Mouse (Mus musculus): Measurements from ENCODE around the gene Sptbn2. TPM values are rescaled to one million over a fixed set of nuclear protein-coding genes. Genes with fewer than 3 reads are reported as not detected.

Sptbn2 gene
- total RNA-seq, 2 experiments from 2014 or later, result 505 to 509 TPM

DNA sequence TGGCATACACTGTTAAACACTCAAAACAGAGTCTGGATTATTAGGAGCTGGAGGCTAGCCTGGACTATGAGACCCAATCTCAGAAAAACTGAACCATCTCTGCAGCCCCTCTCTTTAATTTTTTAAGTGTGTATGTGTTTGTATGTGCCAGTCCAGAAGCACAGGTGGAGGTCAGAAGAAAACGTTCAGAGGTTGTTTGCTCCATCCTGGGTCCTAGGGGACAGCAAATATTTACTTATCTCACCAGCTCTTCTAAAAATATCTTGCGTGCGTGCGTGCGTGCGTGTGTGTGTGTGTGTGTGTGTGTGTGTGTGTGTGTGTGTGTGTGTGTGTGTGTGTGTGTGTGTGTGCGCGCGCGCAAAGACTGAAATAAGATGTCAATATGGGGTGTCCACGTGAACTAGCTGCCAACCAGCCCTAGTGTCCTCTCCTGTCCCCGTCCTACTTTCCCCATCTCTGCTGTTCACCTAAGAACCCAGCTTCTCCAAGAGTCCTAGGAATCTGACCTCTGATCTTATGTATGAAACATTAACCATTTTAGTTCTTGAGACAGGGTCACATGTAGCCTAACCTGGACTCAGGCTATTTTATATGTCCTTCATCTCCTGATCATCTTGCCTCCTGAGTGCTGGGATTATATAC, 56.7 kb downstream of the Sptbn2 start:
- no peak for DNase-seq (ENCODE audit: low spot score in 2 of 2)

DNA sequence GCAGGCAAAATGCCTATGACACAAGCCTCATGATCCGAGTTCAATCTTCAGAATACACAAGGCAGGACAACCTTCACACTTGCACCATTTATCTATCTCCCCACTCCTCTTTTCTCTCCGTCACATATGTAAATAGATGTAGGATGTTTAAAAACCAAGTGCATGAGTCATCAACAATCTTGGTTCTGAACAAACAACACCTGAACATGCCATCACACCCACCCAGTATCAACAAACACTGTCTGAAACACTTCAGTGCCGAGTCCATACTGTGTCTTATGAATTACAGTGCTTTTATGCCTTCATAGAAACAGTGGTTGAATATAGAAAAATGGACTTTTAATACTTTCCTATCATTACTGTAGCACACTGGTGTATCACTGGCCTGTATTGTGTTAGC, 61.8 kb downstream of the Sptbn2 start:
- no peak for DNase-seq (ENCODE audit: low spot score in 2 of 2)

DNA sequence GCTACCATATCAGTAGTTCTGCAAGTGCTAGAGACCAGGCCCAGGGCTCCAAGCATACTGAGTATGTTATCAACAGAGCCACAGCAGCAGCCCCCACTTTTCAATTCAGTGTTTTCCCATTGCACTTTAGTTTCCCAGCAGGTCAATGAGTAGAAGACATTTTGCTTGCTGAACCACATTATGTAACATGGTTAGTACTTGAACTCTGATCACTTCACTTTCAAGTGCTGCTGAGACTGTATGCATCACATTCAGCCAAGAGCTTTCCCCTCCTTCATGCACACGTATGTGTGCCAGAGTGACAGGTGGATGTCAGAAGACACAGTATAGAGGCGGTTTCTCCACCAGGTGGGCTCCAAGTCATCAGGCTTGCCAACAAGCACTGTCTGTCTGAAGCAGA, 71.9 kb downstream of the Sptbn2 start:
- no peak for DNase-seq (ENCODE audit: low spot score in 2 of 2)

DNA sequence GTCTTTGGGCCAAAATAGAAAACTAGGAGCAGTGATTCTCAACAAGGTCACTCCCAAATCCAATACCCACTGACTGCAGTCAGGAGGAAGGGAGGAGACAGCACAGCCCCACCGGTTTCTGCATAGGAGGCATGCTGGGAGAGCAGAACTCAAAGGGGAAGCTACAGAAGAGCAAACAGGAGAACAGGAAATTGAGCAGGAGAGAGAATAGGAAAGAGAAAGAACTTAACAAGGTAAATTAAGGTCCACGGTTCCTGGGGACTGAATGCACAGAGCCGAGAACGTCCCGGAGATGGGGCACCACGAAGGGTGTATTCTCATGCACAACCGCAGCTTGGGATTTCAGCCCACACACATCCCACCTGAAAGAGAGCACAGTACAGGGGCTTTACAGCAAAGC, 74.2 kb downstream of the Sptbn2 start:
- no peak for DNase-seq (ENCODE audit: low spot score in 2 of 2)

DNA sequence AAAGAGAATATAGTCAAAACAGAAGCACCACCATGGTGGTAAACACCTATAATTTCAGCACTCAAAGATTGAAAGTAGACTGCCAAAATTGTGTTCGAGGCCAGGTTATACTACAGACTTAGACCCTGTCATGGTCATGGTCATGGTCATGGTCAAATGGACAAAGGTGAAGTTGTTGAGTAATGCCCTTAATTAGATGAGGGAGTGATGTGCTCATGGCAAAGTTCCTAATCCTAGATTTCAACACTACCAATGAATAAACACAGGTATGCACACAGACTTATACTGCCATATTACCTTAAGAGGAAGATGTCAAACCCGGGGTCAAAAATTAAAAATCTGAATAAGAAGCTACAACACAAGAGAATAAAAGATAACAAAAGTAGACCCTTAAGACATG, 75.3 kb downstream of the Sptbn2 start:
- no peak for DNase-seq (ENCODE audit: low spot score in 2 of 2)

DNA sequence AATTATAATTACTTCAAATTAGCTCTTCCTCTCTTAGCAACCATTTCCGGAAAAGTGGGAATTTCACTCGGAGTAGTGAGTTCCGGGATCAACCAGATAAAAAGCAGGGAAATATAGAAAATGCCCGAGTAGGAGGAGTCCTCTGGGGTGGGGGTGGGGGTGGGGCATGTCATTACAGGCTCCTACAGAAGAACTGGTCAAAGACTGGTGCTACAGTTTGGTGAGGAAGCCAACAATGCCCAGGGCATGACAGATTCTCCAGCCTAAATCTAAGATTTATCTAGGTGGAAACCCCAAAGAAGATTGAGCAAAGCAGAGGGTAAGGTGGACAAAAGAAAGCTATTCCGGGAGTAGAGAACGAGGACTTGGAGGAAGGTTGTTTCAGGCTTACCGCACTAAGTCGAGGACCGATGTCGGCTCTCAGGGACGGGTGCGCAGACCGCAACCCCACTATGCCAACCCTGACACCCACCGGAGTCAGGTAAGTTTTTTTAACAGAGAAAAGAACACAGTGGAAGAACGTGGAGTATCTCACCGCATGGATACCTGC, 82.4 kb downstream of the Sptbn2 start:
- no peak for DNase-seq (ENCODE audit: low spot score in 2 of 2)

DNA sequence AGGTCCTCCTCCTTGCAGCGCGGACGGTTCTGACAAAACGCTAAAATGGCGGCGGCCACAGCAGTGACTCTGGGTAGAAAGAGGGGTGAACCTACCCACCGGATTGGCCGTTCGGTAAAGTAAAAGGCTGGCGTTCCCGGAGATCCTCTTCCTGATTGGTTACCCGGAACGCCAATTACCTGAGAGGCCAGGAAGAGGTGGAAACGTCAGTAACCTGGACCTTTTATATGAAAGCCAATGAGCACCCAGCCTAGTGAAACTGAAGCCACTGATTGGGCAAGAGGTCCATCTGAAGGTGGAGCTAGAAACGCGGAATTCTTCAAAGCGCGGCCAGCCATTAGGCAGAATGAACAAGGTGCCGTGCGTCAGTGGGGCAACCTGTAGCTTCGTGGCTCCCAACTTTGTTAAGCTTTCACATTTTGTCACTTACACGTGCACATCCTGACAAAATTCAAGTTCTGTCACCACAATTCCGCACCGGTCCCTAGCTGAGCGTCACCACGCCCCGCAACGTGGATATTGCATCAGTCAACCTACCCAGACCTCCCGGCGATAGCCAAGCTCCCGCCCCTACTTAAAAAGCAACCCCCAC, 83.0 kb downstream of the Sptbn2 start, which contains the start of gene Rbm4:
TSS of gene Rbm4 (minus strand) at position 71 of the 592 bp plus-strand sequence.
- DNase-seq (ENCODE audit: low spot score in 2 of 2), result peak; percentile 98

DNA sequence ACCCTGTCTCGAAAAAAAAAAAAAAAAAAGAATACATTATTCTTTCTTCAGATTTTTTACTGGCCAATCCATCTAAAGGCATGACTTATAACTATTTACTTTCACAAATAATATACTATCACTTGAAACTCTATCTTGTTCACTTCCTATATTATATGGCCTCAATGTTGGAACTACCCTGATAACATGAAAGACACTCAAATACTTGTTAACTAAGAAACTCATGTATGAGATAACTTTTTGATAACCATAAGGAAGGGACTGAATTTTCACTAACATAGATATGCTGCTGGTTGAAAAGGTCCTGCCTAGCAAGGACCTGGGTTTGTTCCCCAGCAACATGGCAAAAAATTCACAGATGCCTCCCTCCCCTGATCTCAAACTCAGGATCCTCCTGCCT, 85.0 kb downstream of the Sptbn2 start:
- no peak for DNase-seq (ENCODE audit: low spot score in 2 of 2)

DNA sequence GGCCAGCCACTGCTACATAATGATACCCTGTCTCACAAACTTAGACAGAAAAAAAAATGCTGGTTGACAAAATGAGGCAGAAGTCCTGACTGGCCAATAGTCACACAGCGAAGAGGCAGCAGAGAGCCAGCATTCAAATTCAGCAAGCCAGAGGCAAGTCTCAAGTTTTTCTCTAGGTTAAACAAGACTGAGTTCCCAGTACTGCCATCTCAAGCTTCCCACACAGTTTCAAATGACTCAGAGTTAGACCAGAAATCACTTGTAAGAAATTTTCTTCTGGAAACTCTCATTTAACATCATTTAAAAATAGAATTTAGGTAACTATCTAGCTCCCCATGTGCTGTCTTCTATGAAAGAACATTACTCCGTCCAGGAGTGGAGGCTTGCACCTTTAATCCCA, 86.9 kb downstream of the Sptbn2 start:
- DNase-seq (ENCODE audit: low spot score in 2 of 2), result no peak

DNA sequence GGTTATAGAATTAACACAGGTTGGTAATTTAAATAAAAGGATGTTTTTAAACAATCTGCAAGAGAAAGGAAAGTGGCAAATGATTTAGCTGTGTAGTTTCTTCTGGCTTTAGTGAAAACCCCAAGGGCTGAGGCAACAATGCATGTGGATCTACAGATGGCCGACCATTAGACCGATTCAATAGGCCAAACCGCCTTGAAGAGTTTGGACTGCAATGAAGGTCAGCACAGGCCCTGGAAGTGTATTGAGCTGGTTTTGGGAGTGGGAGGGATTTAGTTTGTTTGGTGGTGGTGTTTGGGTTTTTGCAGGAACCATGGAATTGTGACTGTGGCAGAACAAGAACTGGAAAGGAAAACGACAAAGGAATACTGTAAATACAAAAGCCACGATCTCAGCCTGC, 88.1 kb downstream of the Sptbn2 start:
- DNase-seq (ENCODE audit: low spot score in 2 of 2), result no peak

Other genes starting within 250 kb of the Sptbn2 start
- 10 to 100 TPM; 38.2 to 55.8 TPM for gene Syt12, start 233.7 kb upstream of the Sptbn2 start, total RNA-seq (2021)
- gene 2010003K11Rik, start 212.6 kb upstream of the Sptbn2 start, total RNA-seq (2021), result not detected
- gene Pcx, start 200.7 kb upstream of the Sptbn2 start, total RNA-seq (2021), result 10 to 100 TPM; 68.0 to 79.3 TPM
- gene Lrfn4, start 95.5 kb upstream of the Sptbn2 start, total RNA-seq (2021), result 10 to 100 TPM; 41.9 to 46.4 TPM
- 10 to 100 TPM; 27.3 to 27.7 TPM for gene Rce1, start 85.5 kb upstream of the Sptbn2 start, total RNA-seq (2021)
- 1 to 10 TPM; 1.1 to 1.8 TPM for gene Gm960, start 12.5 kb upstream of the Sptbn2 start, total RNA-seq (2021)
- gene Rbm4b, start 45.3 kb downstream of the Sptbn2 start, total RNA-seq (2021), result 10 to 100 TPM; 18.1 to 22.3 TPM
- 100 to 1,000 TPM; 115 to 118 TPM for gene Rbm4, start 82.7 kb downstream of the Sptbn2 start, total RNA-seq (2021)
- 10 to 100 TPM; 28.4 to 39.1 TPM for gene Gm21992, start 100.4 kb downstream of the Sptbn2 start, total RNA-seq (2021)
- gene Rbm14, start 100.5 kb downstream of the Sptbn2 start, total RNA-seq (2021), result 10 to 100 TPM; 37.6 to 60.4 TPM
- 10 to 100 TPM; 28.9 to 33.8 TPM for gene Ccs, start 128.2 kb downstream of the Sptbn2 start, total RNA-seq (2021)
- 1 to 10 TPM; 2.2 to 2.7 TPM for gene Ccdc87, start 128.2 kb downstream of the Sptbn2 start, total RNA-seq (2021)
- 100 to 1,000 TPM in 1 of 2 experiments, 10 to 100 TPM in 1; 93.1 to 102 TPM for gene Ctsf, start 144.0 kb downstream of the Sptbn2 start, total RNA-seq (2021)
- 1 to 10 TPM; 1.2 to 1.4 TPM for gene Actn3, start 166.7 kb downstream of the Sptbn2 start, total RNA-seq (2021)
- 10 to 100 TPM; 21.4 to 25.2 TPM for gene Zdhhc24, start 167.5 kb downstream of the Sptbn2 start, total RNA-seq (2021)
- 10 to 100 TPM; 34.8 to 44.6 TPM for gene Bbs1, start 195.5 kb downstream of the Sptbn2 start, total RNA-seq (2021)
- gene Dpp3, start 217.1 kb downstream of the Sptbn2 start, total RNA-seq (2021), result 10 to 100 TPM; 35.3 to 43.1 TPM
- 10 to 100 TPM; 25.3 to 27.0 TPM for gene Peli3, start 232.0 kb downstream of the Sptbn2 start, total RNA-seq (2021)

Measured in left cerebral cortex, adult 18-20 months (tissue).